Mouse (Mus musculus): ENCODE measurements around the gene Selenon. TPM values are rescaled to one million over a fixed set of nuclear protein-coding genes. Genes with fewer than 3 reads are reported as not detected.
"Not testable (repeated sequence)": the region's sequence is repeated elsewhere in the genome, so short reads cannot be mapped to it uniquely, and the experiment has no call there.

Selenon gene
- polyA plus RNA-seq, 1 experiment from 2014 or later: 7.5 TPM

DNA sequence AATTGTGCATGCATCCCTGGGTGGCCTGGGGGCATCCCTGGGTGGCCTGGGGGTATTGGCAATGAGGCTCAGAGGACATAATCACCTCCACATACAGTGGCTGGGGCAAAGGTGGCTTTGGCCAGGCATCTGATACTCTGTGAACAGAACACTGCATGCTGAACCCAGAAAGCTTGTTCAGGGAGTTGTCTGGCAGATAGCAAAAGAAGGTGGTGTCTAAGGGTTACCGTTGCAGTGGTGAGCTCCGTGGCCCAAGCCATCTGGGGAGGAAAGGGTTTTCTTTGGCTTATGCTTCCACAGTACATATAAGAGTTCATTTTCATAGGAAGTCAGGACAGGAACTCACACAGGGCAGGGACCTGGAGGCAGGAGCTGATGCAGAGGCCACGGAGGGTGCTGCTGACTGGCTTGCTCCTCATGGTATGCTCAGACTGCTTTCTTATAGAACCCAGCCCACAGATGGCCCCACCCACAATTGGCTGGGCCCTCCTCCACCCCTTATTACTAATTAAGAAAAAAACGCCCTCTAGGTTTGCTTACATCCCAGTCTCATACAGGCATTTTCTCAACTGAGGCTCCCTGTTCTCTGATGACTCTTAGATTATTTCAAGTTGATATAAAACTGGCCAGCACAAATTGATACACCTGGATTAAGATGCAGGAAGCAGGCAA is 48.1 kb downstream of the Selenon start:
- no peak for ATAC-seq (ENCODE audit: extremely low read depth, insufficient number of reproducible peaks, low FRiP score, low TSS enrichment)
- no peaks in the 10 kb centered on the region for H3K9me3 ChIP-seq
- 82% methylated on average over 4 of the region's 4 CpGs for WGBS
- H3K27me3 ChIP-seq (replicated peaks): no peaks in the 10 kb centered on the region
- H3K27ac ChIP-seq (replicated peaks): no peak overlapping the region
- no peak overlapping the region for H3K4me3 ChIP-seq
- H3K4me1 ChIP-seq: peaks cover under 1% of the 10 kb centered on the region
- H3K36me3 ChIP-seq: peaks cover 19% of the 10 kb centered on the region
- H3K4me2 ChIP-seq: no peak overlapping the region
- no peak overlapping the region for H3K9ac ChIP-seq

DNA sequence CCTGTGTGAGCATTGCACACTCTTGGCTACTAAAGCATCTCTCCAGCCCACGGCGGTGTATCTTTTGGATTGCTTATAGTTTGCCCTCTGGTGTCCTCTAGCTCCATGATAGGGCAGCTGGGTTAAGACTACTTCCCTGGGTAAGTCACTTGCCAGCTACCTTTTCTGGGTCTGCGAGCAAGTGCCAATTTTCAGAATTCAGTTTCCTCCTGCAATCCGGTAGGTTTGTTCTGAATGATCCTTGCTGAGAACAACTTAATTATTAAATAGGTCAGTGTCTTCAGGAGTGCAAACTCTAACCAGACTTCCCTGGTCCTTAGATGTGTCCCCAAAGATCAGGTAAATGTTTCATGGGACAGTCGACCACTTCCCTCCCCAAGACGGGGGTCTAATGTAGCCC is 50.9 kb downstream of the Selenon start:
- H3K36me3 ChIP-seq: no peaks in the 10 kb centered on the region
- no peak overlapping the region for H3K27ac ChIP-seq (replicated peaks)
- H3K27me3 ChIP-seq (replicated peaks): no peaks in the 10 kb centered on the region
- H3K4me3 ChIP-seq: no peak overlapping the region
- WGBS: 87% methylated on average over 6 of the region's 6 CpGs
- no peak overlapping the region for H3K4me2 ChIP-seq
- no peaks in the 10 kb centered on the region for H3K9me3 ChIP-seq
- ATAC-seq (ENCODE audit: extremely low read depth, insufficient number of reproducible peaks, low FRiP score, low TSS enrichment): no peak
- no peak overlapping the region for H3K9ac ChIP-seq
- peaks cover 28% of the 10 kb centered on the region for H3K4me1 ChIP-seq

DNA sequence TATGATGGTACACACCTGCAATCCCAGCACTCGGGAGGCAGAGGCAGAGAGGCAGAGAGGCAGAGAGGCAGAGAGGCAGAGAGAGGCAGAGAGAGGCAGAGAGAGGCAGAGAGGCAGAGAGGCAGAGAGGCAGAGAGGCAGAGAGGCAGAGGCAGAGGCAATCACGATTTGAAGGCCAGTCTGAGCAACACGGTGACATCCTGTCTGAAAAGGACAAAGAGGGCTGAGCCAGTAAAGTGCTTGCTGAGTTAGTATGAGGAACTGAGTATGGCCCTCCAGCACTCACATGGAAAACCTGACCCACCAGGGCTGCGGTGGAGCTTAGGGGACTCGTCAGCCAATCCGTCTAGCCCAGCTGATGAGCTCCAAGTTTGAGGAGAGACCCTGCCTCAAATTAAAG is 53.0 kb downstream of the Selenon start:
- H3K36me3 ChIP-seq; H3K4me3 ChIP-seq; H3K4me2 ChIP-seq; ATAC-seq (ENCODE audit: extremely low read depth, insufficient number of reproducible peaks, low FRiP score, low TSS enrichment); H3K9me3 ChIP-seq; H3K27me3 ChIP-seq (replicated peaks); H3K27ac ChIP-seq (replicated peaks): not testable (repeated sequence)
- WGBS: 63% methylated on average over 6 of the region's 6 CpGs
- H3K9ac ChIP-seq: 0 out of 2 replicates have a peak overlapping the region, but pooled peaks have one; percentile 0
- H3K4me1 ChIP-seq: peaks cover 48% of the 10 kb centered on the region

DNA sequence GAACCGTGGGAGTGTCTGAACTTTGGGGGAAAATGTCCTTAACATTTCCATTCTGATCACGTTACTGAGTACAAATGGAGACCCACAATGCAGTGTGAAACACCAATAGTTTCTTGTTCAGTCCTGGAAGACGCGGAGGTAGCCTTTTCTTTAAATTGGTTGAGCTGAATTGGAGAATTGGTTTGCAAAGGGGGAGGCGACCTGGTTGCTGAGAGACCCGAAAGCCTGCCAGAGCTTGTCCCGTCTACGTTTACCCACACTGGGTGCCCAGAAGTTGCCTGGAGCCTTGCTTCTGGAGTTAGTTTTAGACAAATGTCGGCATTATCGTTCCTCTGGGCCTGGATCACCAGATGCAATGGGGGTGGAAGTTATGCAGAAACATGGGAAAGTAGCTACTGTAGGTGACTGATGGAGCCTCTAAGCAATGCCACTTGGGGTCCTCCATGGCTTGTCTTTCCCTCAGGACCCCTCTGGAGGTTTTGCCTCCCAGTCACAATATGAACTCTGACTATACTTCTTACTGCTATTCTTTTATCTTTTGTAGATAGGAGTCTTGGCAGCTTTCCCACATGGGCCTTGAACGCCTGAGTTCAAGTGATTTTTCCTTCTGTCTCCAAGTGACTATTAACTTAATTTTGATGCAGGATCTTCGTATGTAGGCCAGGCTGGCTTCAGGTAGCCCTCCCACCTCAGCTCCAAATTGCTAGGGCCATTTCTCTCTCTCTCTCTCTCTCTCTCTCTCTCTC is 53.8 kb downstream of the Selenon start:
- Histone ChIP-seq H3K36me3 (no peaks in the 10 kb centered on the region), H3K9me3 (no peaks in the 10 kb centered on the region), H3K27ac (replicated peaks) (peak overlapping the region; percentile 45; the same call in 1 of the 2 replicates), H3K4me1 (peaks cover 48% of the 10 kb centered on the region), H3K27me3 (replicated peaks) (no peaks in the 10 kb centered on the region), H3K9ac (peak overlapping the region; percentile 84), H3K4me2 (peak overlapping the region; percentile 97), H3K4me3 (peak overlapping the region; percentile 68; the same call in 1 of the 2 replicates)
- ATAC-seq (ENCODE audit: extremely low read depth, insufficient number of reproducible peaks, low FRiP score, low TSS enrichment): no peak
- 57% methylated on average over 12 of the region's 12 CpGs for WGBS

DNA sequence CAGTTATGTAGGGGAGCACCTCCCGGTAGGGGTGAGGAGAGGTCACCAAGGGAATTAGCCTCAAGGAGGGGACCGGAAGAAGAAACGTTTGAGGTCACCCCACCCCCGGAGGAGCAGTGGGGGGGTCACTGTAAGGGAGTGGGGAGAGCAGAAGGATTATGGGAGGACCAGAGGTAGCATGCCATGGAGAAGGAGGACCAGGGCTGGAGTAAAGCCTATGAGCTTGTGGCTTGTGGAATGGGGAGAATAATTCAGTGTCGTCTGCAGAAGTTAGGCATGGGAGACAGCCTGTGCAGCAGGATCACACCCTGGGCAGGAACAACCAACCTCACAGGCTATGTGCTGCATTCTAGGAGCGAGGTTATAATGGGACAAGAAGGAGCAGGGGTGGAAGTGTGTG is 54.7 kb downstream of the Selenon start:
- Histone ChIP-seq H3K4me1 (peaks cover 48% of the 10 kb centered on the region), H3K27ac (replicated peaks) (peak overlapping the region; percentile 93), H3K27me3 (replicated peaks) (no peaks in the 10 kb centered on the region), H3K9me3 (no peaks in the 10 kb centered on the region), H3K4me3 (peak overlapping the region; percentile 68), H3K36me3 (no peaks in the 10 kb centered on the region), H3K9ac (peak overlapping the region; percentile 84), H3K4me2 (peak overlapping the region; percentile 97)
- WGBS: 8% methylated on average over 6 of the region's 6 CpGs
- no peak; the same call in 1 of the 2 replicates for ATAC-seq (ENCODE audit: extremely low read depth, insufficient number of reproducible peaks, low FRiP score, low TSS enrichment)

DNA sequence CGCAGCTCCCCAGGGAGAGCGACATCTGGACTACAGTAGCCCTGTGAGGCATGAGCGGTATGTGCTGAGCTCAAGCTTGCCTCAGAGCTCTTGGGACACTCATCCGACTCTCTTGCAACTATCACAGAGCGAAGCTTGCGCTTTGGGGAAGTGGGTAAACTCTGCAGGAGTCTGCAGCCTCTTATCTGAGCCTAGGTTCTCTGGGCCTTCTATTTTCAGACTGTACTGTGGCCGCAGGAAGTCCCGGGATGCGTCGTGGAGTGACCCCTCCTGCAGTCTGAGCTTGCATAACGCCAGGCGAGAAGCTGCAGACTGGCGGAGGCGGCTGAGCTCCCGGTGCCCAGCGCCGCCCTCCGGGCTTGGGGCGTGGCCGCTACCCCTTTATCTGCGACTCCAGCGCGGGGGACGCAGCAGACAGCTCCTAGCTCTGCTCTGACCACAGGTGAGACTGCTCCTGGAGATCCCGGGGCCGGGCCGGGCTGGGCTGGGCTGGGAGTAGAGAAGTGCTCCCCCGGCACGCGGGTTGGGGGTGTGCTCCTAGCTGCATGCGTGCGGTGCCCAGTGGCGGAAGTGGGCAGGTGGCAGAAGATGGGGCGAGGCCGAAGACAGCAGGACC is 55.3 kb downstream of the Selenon start, which contains the start of gene Paqr7:
TSS of gene Paqr7 (plus strand) at position 103 of the 616 bp plus-strand sequence.
- Histone ChIP-seq H3K27ac (replicated peaks) (peak within 1 kb of the TSS; percentile 93), H3K4me3 (peak within 1 kb of the TSS; percentile 68), H3K9ac (peak within 1 kb of the TSS; percentile 84), H3K9me3 (no peaks in the 10 kb centered on the region), H3K27me3 (replicated peaks) (no peaks in the 10 kb centered on the region), H3K36me3 (no peaks in the 10 kb centered on the region), H3K4me1 (peaks cover 48% of the 10 kb centered on the region), H3K4me2 (peak within 1 kb of the TSS; percentile 97)
- ATAC-seq (ENCODE audit: extremely low read depth, insufficient number of reproducible peaks, low FRiP score, low TSS enrichment): peak; percentile 56
- 2% methylated on average over 35 of the region's 35 CpGs for WGBS

DNA sequence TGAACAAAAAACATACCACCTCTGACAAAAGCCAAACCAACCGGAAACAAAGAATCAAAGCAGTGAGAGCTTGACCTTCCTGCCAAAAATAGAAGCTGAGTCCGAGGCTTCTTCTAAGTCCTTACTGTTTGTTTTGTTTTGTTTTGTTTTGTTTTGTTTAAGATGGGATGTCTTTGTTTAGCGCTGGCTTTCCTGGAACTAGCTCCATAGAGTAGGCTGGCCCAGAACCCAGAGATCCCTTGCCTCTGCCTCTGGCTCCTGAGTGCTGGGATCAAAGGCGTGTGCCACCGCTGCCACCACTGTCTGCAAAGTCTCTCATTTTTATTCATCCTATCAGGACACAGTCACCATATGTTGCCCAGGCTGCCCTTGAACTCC is 56.4 kb downstream of the Selenon start:
- peaks cover 48% of the 10 kb centered on the region for H3K4me1 ChIP-seq
- no peaks in the 10 kb centered on the region for H3K27me3 ChIP-seq (replicated peaks)
- no peaks in the 10 kb centered on the region; the same call in 1 of the 2 replicates for H3K9me3 ChIP-seq
- WGBS: 61% methylated on average over 5 of the region's 5 CpGs
- no peak for ATAC-seq (ENCODE audit: extremely low read depth, insufficient number of reproducible peaks, low FRiP score, low TSS enrichment)
- peak overlapping the region; percentile 93; the same call in 1 of the 2 replicates for H3K27ac ChIP-seq (replicated peaks)
- peak overlapping the region; percentile 44; the same call in 1 of the 2 replicates for H3K9ac ChIP-seq
- no peaks in the 10 kb centered on the region for H3K36me3 ChIP-seq
- peak overlapping the region; percentile 97; the same call in 1 of the 2 replicates for H3K4me2 ChIP-seq
- no peak overlapping the region for H3K4me3 ChIP-seq

DNA sequence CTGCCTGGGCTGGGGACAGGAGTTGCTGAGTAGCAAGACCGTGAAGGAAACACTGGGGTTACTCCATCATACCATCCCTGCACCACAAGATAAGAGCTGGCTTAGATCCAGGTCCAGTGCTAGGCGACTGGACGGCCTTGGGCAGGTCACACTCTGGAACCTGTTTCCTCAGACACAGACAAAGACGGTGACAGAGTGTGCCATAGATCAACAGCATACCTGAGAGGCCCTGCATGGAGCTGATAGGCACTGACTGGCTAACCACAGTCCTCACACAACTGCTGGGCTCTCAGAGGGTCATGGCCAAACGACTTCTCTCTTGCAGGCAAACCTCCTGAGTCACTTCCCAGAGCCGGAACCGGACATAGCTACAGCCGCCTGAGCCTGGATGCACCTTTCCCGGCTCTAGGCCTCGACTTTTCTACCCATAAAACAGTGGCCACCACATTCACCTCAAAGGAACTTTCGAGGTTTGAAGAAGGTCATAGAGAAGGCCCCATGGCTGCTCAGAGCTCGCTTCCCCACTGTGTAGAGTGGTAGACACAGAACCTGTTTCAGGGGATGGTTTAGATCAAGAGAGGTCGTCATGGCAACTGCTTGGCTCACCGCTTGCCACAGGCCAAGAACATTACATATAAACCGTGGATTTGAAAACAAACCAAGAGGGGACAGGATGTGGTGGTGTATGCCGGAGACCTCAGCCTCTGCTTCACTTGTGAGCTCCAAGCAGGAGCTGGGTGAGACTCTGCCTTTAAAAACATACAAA is 57.0 kb downstream of the Selenon start:
- H3K9me3 ChIP-seq: no peaks in the 10 kb centered on the region; the same call in 1 of the 2 replicates
- H3K4me2 ChIP-seq: peak overlapping the region; percentile 8; the same call in 1 of the 2 replicates
- no peaks in the 10 kb centered on the region for H3K36me3 ChIP-seq
- 51% methylated on average over 16 of the region's 16 CpGs for WGBS
- H3K27me3 ChIP-seq (replicated peaks): no peaks in the 10 kb centered on the region
- peak overlapping the region; percentile 44; the same call in 1 of the 2 replicates for H3K9ac ChIP-seq
- ATAC-seq (ENCODE audit: extremely low read depth, insufficient number of reproducible peaks, low FRiP score, low TSS enrichment): no peak
- H3K4me3 ChIP-seq: no peak overlapping the region
- H3K27ac ChIP-seq (replicated peaks): peak overlapping the region; percentile 93
- H3K4me1 ChIP-seq: peaks cover 48% of the 10 kb centered on the region

DNA sequence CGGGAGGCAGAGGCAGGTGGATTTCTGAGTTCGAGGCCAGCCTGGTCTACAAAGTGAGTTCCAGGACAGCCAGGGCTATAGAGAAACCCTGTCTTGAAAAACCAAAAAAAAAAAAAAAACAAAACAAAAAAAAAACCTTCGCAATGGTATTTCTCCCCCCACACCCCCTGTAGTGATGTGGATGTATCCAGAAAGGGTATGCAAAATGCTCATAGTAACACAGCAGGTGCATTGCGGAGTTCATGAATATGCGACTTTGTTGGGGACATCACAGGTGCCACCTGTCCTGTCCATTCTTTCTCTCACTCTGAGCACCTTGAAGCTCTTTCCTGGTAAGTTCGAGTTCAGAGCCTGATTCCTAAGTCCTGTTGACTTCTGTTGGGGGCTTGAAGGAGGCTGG is 57.8 kb downstream of the Selenon start:
- WGBS: 84% methylated on average over 6 of the region's 6 CpGs
- not testable (repeated sequence) for H3K9me3 ChIP-seq; H3K4me3 ChIP-seq; H3K4me2 ChIP-seq; H3K27me3 ChIP-seq (replicated peaks); H3K36me3 ChIP-seq; H3K9ac ChIP-seq; ATAC-seq (ENCODE audit: extremely low read depth, insufficient number of reproducible peaks, low FRiP score, low TSS enrichment); H3K27ac ChIP-seq (replicated peaks)
- peaks cover 48% of the 10 kb centered on the region for H3K4me1 ChIP-seq

DNA sequence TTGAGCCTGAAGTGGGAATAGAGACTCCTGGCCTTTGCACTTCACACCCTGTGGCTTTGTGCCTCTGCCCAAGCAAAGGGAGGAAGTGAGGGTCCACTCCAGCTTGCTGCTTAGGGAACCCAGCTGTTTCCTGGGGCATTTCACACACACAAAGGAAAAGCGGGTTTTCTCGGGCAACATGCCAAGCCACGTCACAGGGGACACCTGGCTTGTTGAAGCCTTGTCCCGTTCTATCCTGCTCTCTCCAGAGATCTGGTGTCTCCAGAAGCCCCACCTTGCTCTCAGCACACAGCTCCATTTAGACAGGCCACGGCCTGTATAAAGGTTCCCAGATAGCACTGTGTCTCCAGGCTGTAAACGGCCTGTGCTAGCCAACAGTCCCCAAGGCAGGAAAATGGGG is 60.2 kb downstream of the Selenon start:
- Histone ChIP-seq H3K9ac (no peak overlapping the region), H3K4me1 (peaks cover 26% of the 10 kb centered on the region), H3K27me3 (replicated peaks) (no peaks in the 10 kb centered on the region), H3K36me3 (no peaks in the 10 kb centered on the region), H3K27ac (replicated peaks) (no peak overlapping the region), H3K4me2 (no peak overlapping the region), H3K4me3 (no peak overlapping the region), H3K9me3 (no peaks in the 10 kb centered on the region; the same call in 1 of the 2 replicates)
- no peak for ATAC-seq (ENCODE audit: extremely low read depth, insufficient number of reproducible peaks, low FRiP score, low TSS enrichment)
- WGBS: 61% methylated on average over 6 of the region's 6 CpGs

All from heart, embryonic 13.5 days (tissue).